Mouse (Mus musculus) embryonic facial prominence, embryonic 15.5 days (tissue): ENCODE measurements around the gene Rims4. TPM values are rescaled to one million over a fixed set of nuclear protein-coding genes. Genes with fewer than 3 reads are reported as not detected.

Experiments used
- ATAC-seq: fragments of 200-750 bp; cut with Nextera tagmentation; 2 replicates; pipeline ENCODE4 v1.8.0; 2017; ENCODE audit warnings: low read depth, moderate TSS enrichment; ENCODE audit not compliant: insufficient number of reproducible peaks, low FRiP score, low TSS enrichment
- H3K27ac ChIP-seq: fragments of 300-500 bp; sonication (generic); replicated peaks from 2 replicates; pipeline ENCODE4 v1.5.1; 2015; ENCODE audit warnings: mild to moderate bottlenecking, inconsistent platforms
- H3K27me3 ChIP-seq: fragments of 300-500 bp; sonication (generic); 2 replicates; pipeline ENCODE4 v1.6.1; 2015; ENCODE audit warnings: inconsistent platforms
- H3K36me3 ChIP-seq: fragments of 300-500 bp; sonication (generic); 2 replicates; pipeline ENCODE4 v1.6.1; 2015; ENCODE audit warnings: mild to moderate bottlenecking, inconsistent platforms
- H3K4me1 ChIP-seq: fragments of 300-500 bp; sonication (generic); 2 replicates; pipeline ENCODE4 v1.6.1; 2015; ENCODE audit warnings: inconsistent platforms
- H3K4me2 ChIP-seq: fragments of 300-500 bp; sonication (generic); replicated peaks from 2 replicates; pipeline ENCODE4 v1.6.1; 2015; ENCODE audit warnings: mild to moderate bottlenecking, inconsistent platforms
- H3K4me3 ChIP-seq: fragments of 300-500 bp; sonication (generic); replicated peaks from 2 replicates; pipeline ENCODE4 v1.5.1; 2015; ENCODE audit warnings: mild to moderate bottlenecking, inconsistent platforms
- H3K9ac ChIP-seq: fragments of 300-500 bp; sonication (generic); 2 replicates; pipeline ENCODE4 v1.6.1; 2015; ENCODE audit warnings: inconsistent platforms
- H3K9me3 ChIP-seq: fragments of 300-500 bp; sonication (generic); replicated peaks from 2 replicates; pipeline ENCODE4 v1.6.1; 2016; ENCODE audit warnings: inconsistent platforms
- WGBS: fragments of 180-500 bp; shearing (Covaris S2); methylation state at CpG from one replicate; pipeline ENCODE4 v1.1.7; 2015; 5-methylcytosine and 5-hydroxymethylcytosine counted together
- polyA plus RNA-seq: library from polyadenylated mRNA; unstranded; fragments of >200 nt; fragmentation: Nextera tagmentation; extraction: Ambion mirVana; gene quantifications from 2 replicates; pipeline ENCODE4 v1.2.1, GENCODE M21; 2015

The Rims4 gene
- polyA plus RNA-seq, 1 experiment from 2014 or later: 0.29 TPM

GRCm38 (mm10) chr2:163865311-163865710, 53.2 kb downstream of the Rims4 start:
- 90% methylated on average over 5 of the region's 5 CpGs for WGBS
- Histone ChIP-seq H3K4me1 (no peaks in the 10 kb centered on the region), H3K27ac (no peak overlapping the region), H3K4me2 (no peak overlapping the region), H3K9me3 (no peaks in the 10 kb centered on the region), H3K36me3 (no peaks in the 10 kb centered on the region), H3K9ac (no peak overlapping the region), H3K27me3 (0 out of 2 replicates have a peak, but pooled peaks cover 6% of the 10 kb centered on the region), H3K4me3 (no peak overlapping the region)
- no peak for ATAC-seq

DNA sequence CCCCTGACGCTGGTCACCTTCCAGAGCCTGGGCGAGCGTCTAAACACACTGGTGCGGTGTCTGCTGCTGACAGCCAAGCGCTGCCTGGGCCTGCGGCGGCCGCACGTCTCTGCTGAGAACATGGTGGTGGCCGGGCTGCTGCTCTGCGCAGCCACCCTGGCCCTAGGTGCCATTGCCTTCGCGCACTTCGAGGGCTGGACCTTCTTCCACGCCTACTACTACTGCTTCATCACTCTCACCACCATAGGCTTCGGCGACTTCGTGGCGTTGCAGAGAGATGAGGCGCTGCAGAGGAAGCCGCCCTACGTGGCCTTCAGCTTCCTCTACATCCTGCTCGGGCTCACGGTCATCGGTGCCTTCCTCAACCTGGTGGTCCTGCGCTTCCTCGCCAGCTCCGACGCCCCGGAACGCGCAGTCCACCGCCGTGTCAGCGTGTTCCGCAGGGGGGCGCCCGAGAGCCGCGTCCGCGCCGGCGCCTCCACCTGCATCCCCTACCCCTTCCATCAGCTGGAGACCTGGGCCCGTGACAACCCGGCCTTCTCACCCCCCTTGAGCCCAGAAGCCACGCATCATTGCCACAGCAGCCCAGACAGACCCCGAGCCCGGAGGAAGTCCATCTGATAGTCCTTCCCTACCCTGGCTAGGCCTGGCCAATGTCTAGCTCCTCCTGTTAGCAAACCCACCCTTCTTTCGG, 60.1 kb downstream of the Rims4 start:
- H3K4me3 ChIP-seq: no peak overlapping the region
- no peak overlapping the region for H3K27ac ChIP-seq
- no peaks in the 10 kb centered on the region for H3K36me3 ChIP-seq
- 13% methylated on average over 50 of the region's 50 CpGs for WGBS
- peak overlapping the region; percentile 30 for H3K4me2 ChIP-seq
- no peaks in the 10 kb centered on the region for H3K9me3 ChIP-seq
- H3K27me3 ChIP-seq: peaks cover 61% of the 10 kb centered on the region
- H3K9ac ChIP-seq: no peak overlapping the region
- no peak for ATAC-seq
- H3K4me1 ChIP-seq: peaks cover 12% of the 10 kb centered on the region

DNA sequence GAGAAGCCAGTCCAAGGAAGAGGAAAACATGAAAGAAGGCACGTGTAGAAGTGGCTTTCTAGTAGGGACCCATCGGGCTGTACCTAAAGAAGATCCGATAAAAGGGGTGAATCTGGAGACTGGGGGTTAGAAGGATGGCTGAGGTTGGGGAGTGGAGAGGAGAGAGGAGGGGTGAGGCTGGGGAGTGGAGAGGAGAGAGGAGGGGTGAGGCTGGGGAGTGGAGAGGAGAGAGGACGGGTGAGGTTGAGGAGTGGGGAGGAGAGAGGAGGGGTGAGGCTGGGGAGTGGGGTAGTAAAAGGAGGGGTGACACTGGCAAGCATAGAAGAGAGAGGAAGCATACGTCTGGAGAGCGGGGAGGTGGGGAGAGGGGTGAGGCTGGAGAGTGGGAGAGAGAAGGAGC, 61.2 kb downstream of the Rims4 start:
- Histone ChIP-seq H3K36me3 (no peaks in the 10 kb centered on the region), H3K27me3 (peaks cover 70% of the 10 kb centered on the region), H3K9me3 (no peaks in the 10 kb centered on the region), H3K4me3 (no peak overlapping the region), H3K27ac (no peak overlapping the region), H3K4me2 (no peak overlapping the region), H3K4me1 (peaks cover 13% of the 10 kb centered on the region), H3K9ac (no peak overlapping the region)
- 71% methylated on average over 6 of the region's 6 CpGs for WGBS
- no peak for ATAC-seq

DNA sequence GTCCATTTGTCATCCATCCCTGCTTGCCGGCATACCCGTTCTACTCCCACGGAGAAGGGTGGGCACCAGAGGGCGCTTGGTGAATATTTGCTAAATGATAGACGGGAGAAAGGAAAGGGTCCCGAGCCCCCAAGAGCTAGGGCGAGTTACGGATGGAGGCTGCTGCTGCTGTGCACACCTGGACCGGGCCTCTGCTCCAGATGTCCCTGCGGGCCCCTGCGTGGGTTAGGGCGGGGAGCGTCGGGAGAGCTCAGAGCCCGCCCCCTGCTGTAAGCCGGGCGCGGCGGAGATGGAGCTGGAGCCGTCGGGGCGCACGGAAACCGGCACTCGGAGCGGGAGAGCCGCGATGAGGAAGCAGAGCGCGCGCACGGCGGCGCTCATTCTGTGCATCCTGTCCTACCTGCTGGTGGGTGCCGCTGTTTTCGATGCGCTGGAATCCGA, 65.0 kb downstream of the Rims4 start, which contains the start of gene Kcnk15:
Kcnk15 (plus strand) TSS at position 191 of the 441 bp plus-strand sequence.
- H3K9ac ChIP-seq: no peak within 1 kb of the TSS

GRCm38 (mm10) chr2:163842043-163842442, 76.4 kb downstream of the Rims4 start:
- Histone ChIP-seq H3K9ac (no peak overlapping the region), H3K4me3 (no peak overlapping the region), H3K36me3 (no peaks in the 10 kb centered on the region), H3K4me2 (no peak overlapping the region), H3K27me3 (no peaks in the 10 kb centered on the region), H3K4me1 (no peaks in the 10 kb centered on the region), H3K9me3 (no peaks in the 10 kb centered on the region), H3K27ac (no peak overlapping the region)
- ATAC-seq: no peak
- WGBS: 53% methylated on average over 4 of the region's 4 CpGs

More for the DNA sequence above, 65.0 kb downstream of the Rims4 start, which contains the start of gene Kcnk15:
- peaks cover 11% of the 10 kb centered on the region for H3K4me1 ChIP-seq
- no peaks in the 10 kb centered on the region for H3K36me3 ChIP-seq
- under 1% methylated on average over 38 of the region's 38 CpGs for WGBS
- H3K4me2 ChIP-seq: peak within 1 kb of the TSS; percentile 33
- peak within 1 kb of the TSS; percentile 16 for H3K4me3 ChIP-seq
- no peaks in the 10 kb centered on the region for H3K9me3 ChIP-seq
- H3K27ac ChIP-seq: no peak within 1 kb of the TSS
- H3K27me3 ChIP-seq: peaks cover 88% of the 10 kb centered on the region
- no peak for ATAC-seq

DNA sequence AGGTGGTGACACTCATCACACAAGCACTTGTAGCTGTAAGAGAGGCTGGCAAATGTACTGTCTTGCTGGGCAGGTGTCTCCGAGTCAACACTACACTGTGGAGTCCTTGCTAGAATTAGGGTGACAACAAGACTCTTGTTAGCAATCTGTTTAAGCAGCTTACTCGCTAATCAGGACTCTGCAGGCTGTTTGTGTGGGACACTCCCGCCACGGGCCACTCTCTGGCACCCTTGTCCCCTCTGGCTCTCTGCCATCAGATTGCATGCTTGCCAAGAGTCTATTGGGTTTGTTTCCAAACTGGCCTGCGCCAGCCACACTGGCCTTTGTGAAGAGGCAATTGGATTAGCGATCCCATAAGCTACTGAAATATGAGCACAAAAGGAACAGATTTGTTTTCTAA, 79.0 kb downstream of the Rims4 start:
- H3K9me3 ChIP-seq: no peaks in the 10 kb centered on the region
- 57% methylated on average over 6 of the region's 6 CpGs for WGBS
- no peak overlapping the region for H3K27ac ChIP-seq
- no peak; the same call in 1 of the 2 replicates for ATAC-seq
- H3K27me3 ChIP-seq: no peaks in the 10 kb centered on the region
- H3K9ac ChIP-seq: no peak overlapping the region
- no peak overlapping the region for H3K4me3 ChIP-seq
- no peaks in the 10 kb centered on the region for H3K4me1 ChIP-seq
- H3K36me3 ChIP-seq: no peaks in the 10 kb centered on the region
- no peak overlapping the region for H3K4me2 ChIP-seq

GRCm38 (mm10) chr2:163838043-163838442, 80.4 kb downstream of the Rims4 start:
- H3K36me3 ChIP-seq: no peaks in the 10 kb centered on the region
- no peak overlapping the region for H3K4me2 ChIP-seq
- H3K4me3 ChIP-seq: no peak overlapping the region
- 24% methylated on average over 9 of the region's 9 CpGs for WGBS
- ATAC-seq: no peak
- H3K9ac ChIP-seq: no peak overlapping the region
- no peaks in the 10 kb centered on the region for H3K27me3 ChIP-seq
- no peaks in the 10 kb centered on the region for H3K4me1 ChIP-seq
- H3K27ac ChIP-seq: no peak overlapping the region
- H3K9me3 ChIP-seq: no peaks in the 10 kb centered on the region

DNA sequence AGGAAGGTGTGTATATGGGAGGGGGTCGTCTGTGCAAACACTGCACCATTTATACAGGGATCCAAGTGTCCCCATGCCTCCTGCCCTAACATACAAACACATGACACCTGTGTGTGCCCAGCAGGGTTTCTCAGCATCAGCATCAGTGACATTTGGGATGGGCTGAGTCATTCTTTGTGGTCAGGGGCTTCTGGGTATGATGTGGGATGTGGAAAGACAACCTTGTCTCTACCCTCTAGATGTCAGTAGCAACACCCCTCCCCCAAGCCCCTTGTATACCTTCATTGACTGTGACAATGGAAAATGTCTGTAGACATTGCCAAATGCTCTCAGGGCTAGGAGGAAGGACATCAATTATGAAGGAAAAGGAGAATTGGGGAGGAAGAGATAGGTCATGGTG, 87.3 kb downstream of the Rims4 start:
- Histone ChIP-seq H3K9ac (no peak overlapping the region), H3K36me3 (no peaks in the 10 kb centered on the region), H3K4me3 (no peak overlapping the region), H3K4me1 (peaks cover 6% of the 10 kb centered on the region; the same call in 1 of the 2 replicates), H3K27ac (no peak overlapping the region), H3K4me2 (no peak overlapping the region), H3K9me3 (no peaks in the 10 kb centered on the region), H3K27me3 (no peaks in the 10 kb centered on the region)
- 45% methylated on average over 1 of the region's 1 CpGs for WGBS
- no peak for ATAC-seq

DNA sequence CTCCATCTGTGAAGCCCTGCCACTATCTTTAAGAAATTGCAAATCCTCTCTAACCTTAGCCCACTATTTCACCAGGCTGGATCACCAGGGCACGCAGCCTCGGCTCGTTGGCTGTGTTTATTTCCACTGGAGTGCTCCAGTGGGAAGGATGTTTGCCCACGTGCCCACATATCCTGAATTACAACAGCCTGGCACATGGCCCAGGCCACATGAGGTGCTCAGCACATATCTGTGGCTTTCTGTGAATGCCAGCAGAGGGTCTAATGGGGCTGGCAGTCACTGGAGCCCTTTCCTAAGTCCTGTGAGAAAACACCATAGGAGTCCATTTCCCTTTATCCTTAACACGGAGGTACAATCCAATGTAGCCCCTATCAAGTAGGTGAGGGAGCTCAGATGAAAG, 92.0 kb downstream of the Rims4 start:
- Histone ChIP-seq H3K36me3 (no peaks in the 10 kb centered on the region), H3K4me2 (no peak overlapping the region), H3K9ac (no peak overlapping the region), H3K4me3 (no peak overlapping the region), H3K9me3 (no peaks in the 10 kb centered on the region), H3K4me1 (peaks cover 14% of the 10 kb centered on the region), H3K27me3 (no peaks in the 10 kb centered on the region), H3K27ac (no peak overlapping the region)
- no peak for ATAC-seq
- 62% methylated on average over 5 of the region's 5 CpGs for WGBS

DNA sequence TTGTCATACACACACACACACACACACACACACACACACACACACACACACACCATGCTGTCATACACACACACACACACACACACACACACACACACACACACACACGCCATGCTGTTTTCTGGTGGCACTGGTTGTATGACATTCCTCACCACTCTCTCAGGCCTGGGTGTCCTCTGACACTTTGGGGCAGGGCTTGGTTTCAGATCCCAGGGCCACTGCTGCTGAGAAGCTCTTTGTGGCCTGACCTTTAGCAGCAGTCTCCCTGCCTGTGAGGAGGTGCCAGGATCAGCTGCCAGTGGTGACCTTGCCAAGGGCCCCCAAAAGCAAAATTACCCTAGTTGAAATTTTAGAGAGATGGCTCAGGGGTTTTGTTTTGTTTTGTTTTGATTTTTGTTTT, 92.6 kb downstream of the Rims4 start:
- Histone ChIP-seq H3K27me3 (no peaks in the 10 kb centered on the region), H3K9ac (no peak overlapping the region), H3K4me1 (peaks cover 17% of the 10 kb centered on the region), H3K9me3 (no peaks in the 10 kb centered on the region), H3K4me2 (no peak overlapping the region), H3K36me3 (no peaks in the 10 kb centered on the region), H3K4me3 (no peak overlapping the region), H3K27ac (no peak overlapping the region)
- no peak for ATAC-seq
- WGBS: 69% methylated on average over 1 of the region's 1 CpGs

GRCm38 (mm10) chr2:163823771-163824170, 94.7 kb downstream of the Rims4 start:
- Histone ChIP-seq H3K27me3 (no peaks in the 10 kb centered on the region), H3K4me3 (0 out of 2 replicates have a peak overlapping the region, but pooled peaks have one; percentile 8), H3K36me3 (no peaks in the 10 kb centered on the region), H3K4me2 (peak overlapping the region; percentile 32), H3K27ac (0 out of 2 replicates have a peak overlapping the region, but pooled peaks have one; percentile 17), H3K9ac (no peak overlapping the region), H3K9me3 (no peaks in the 10 kb centered on the region), H3K4me1 (peaks cover 23% of the 10 kb centered on the region)
- ATAC-seq: 0 out of 2 replicates have a peak, but pooled peaks have one; percentile 18
- WGBS: 23% methylated on average over 11 of the region's 11 CpGs

- H3K4me2 ChIP-seq: peak overlapping the region; percentile 32
- H3K4me1 ChIP-seq: peaks cover 23% of the 10 kb centered on the region
- 8% methylated on average over 4 of the region's 4 CpGs for WGBS
- no peaks in the 10 kb centered on the region for H3K9me3 ChIP-seq
- H3K36me3 ChIP-seq: no peaks in the 10 kb centered on the region
- ATAC-seq: no peak
- no peak overlapping the region for H3K9ac ChIP-seq
- H3K27ac ChIP-seq: 0 out of 2 replicates have a peak overlapping the region, but pooled peaks have one; percentile 17
- H3K4me3 ChIP-seq: 0 out of 2 replicates have a peak overlapping the region, but pooled peaks have one; percentile 8
- no peaks in the 10 kb centered on the region for H3K27me3 ChIP-seq
Measured at GRCm38 (mm10) chr2:163823248-163823647, 95.2 kb downstream of the Rims4 start.
